Mouse (Mus musculus): Measurements from ENCODE around the gene Pdcl2. TPM values are rescaled to one million over a fixed set of nuclear protein-coding genes. Genes with fewer than 3 reads are reported as not detected.

Pdcl2 gene
- polyA plus RNA-seq (2015; fragmentation: Illumina TruSeq; extraction: RNeasy Lipid Tissue Mini Kit (QIAGEN cat#74804); ENCODE audit: insufficient read depth, low replicate concordance), result not detected

DNA sequence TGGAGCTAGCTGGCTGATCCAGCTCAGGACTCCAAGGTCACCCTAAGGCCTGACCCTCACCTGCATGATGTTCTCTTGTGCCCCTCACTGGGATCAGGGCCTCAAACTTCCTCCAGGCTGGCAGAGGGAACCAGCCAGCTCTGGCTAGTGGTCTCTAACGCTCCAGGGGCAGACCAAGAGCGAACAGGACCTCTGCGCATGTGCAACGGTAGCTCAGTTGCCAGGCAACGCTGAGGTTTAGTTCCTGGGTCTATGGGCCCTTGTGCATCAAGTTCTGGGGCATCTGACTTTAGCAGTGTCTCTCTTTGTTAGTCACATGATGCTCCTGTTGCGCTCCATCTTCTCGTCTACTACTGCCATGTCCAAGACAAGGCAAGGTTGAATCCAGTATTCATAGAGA is at the start of gene Pdcl2:
Pdcl2 (minus strand) TSS at position 204 of the 400 bp plus-strand sequence.

DNA sequence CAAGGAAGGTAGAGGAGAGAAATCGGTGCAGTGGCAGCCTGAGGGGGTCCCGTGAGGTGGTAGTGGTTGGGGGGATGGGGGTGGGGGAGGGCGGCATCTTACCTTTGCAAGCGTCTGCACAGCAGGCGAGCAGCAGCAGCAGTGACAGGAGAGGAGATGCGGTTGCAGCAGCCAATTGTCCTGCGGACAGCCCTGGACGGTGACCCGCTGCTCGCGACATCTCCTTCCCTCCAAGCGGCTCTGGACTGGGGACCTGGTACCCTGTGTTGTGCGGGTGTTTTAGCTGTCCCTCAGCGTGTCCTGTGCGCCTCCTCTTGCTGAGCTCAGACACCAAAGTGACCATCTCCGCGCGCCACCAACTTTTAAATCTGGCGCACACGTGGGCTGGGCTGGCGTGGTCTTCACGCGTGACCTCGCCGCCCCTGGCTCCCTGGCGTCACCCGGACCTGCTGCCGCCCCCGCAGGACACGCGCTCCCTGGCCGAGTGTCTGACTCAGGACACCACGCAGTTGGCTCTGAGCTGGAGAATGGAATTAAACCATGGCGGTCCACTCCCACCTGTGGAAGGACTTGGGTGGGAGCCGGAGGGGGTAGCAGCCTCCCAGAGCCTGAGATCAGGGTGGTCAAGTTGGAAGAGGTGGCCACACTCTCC is 32.6 kb upstream of the Pdcl2 start, which contains the start of gene Nmu:
Nmu (minus strand) TSS at position 336 of the 652 bp plus-strand sequence.

DNA sequence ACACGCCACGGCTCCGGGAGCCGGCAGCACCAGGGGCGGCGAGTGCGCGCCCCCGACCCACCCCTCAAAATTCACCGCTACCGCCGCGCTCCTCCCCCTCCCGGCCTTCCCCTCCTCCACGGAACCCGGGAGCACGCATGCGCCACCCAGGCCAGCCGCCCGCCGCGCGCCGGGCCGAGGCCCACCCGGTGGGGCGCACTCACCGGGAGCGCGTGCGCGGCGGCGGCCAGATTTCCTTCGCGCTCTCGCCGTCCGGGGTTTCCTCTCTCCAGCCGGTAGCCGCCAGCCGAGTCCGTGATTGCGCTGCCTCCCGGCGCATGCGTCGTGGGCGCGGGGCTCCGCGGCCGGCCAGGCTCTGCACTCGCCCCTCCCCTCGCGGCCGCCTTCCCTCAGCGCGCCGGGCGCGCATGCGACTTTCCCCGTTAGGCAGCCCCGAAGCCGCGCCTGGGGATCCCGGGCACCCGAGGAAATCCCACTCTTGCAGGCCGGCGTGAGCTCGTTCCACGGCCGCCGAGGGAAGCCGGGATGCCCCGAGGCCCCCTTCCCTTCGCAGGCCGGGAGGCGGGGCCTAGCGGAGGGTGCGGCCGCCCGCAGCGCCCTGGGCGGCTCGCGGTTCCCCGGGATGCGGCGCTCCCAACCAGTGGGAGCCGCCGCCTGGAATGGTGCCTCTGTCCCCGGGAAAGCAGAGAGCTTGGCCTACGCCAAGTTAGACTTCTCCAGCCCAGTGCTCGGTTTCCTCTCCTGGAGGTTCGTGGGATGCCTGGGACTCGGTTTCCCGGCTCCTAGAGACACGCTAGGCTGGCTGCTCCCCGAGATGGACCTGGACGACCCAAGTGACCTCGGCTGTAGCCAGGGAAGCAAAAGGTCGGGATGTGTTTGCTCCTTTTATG is 26.3 kb downstream of the Pdcl2 start, which contains the start of gene Clock:
Clock (minus strand) TSS at position 341 of the 890 bp plus-strand sequence.

Other genes starting within 250 kb of the Pdcl2 start
- gene Srd5a3, start 190.9 kb downstream of the Pdcl2 start, polyA plus RNA-seq (2015; fragmentation: Illumina TruSeq; extraction: RNeasy Lipid Tissue Mini Kit (QIAGEN cat#74804); ENCODE audit: insufficient read depth, low replicate concordance), result 46.9 TPM
- gene Tmem165, start 147.3 kb downstream of the Pdcl2 start, polyA plus RNA-seq (2015; fragmentation: Illumina TruSeq; extraction: RNeasy Lipid Tissue Mini Kit (QIAGEN cat#74804); ENCODE audit: insufficient read depth, low replicate concordance), result 77.7 TPM
- gene Clock, start 26.4 kb downstream of the Pdcl2 start, polyA plus RNA-seq (2015; fragmentation: Illumina TruSeq; extraction: RNeasy Lipid Tissue Mini Kit (QIAGEN cat#74804); ENCODE audit: insufficient read depth, low replicate concordance), result 21.2 TPM
- not detected for gene Nmu, start 32.6 kb upstream of the Pdcl2 start, polyA plus RNA-seq (2015; fragmentation: Illumina TruSeq; extraction: RNeasy Lipid Tissue Mini Kit (QIAGEN cat#74804); ENCODE audit: insufficient read depth, low replicate concordance)
- gene Gm7271, start 152.9 kb upstream of the Pdcl2 start, polyA plus RNA-seq (2015; fragmentation: Illumina TruSeq; extraction: RNeasy Lipid Tissue Mini Kit (QIAGEN cat#74804); ENCODE audit: insufficient read depth, low replicate concordance), result not detected
- gene Exoc1, start 198.2 kb upstream of the Pdcl2 start, polyA plus RNA-seq (2015; fragmentation: Illumina TruSeq; extraction: RNeasy Lipid Tissue Mini Kit (QIAGEN cat#74804); ENCODE audit: insufficient read depth, low replicate concordance), result 85.2 TPM

Measured in spleen, adult 10 weeks (tissue).